Mouse (Mus musculus) erythroblast, embryonic 14.5 days (primary cell): ENCODE data around the gene Mlana.

Experiments
- GATA1 ChIP-seq: IDR thresholded peaks from 2 replicates; pipeline ENCODE4 v1.6.1; 2012; ENCODE audit warnings: low read length, inconsistent platforms, mixed read lengths
- TAL1 ChIP-seq: IDR thresholded peaks from 3 replicates; pipeline ENCODE4 v1.6.1; 2012; ENCODE audit warnings: low read length, inconsistent platforms, mixed read lengths

DNA sequence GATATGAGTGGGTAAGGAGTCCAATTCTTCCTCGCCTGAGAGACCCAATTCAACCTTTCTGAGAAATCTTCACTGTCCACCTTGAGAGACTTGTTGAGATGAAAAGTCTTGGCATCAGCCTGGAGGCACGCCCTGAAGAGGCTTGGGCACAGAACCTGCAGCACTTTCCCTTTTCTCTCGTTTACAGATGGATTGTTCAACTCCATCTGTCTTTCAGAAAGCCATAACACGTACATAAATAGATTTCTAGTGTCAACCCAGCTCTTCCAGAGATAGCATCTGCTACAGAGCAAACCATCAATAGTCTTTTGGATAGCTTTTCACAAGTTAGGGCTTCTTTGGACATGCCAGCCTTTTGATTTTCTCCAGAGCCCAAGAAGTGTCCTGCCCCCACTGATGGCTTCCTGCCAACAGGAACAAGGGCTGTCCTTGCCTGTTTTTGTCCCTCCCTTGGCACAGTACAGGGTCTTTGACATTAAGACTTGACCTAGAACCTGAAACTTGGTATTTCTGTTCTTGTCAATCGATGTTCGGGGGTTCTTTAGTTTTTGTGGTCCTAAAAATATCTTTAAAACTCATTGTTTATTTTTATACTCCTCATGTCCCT, 35.5 kb upstream of the Mlana start:
- TF ChIP-seq GATA1: no peak
- no peak for TF ChIP-seq TAL1
